Mouse (Mus musculus): ENCODE measurements at regions not wholly inside any gene's neighbourhood (a gene's known extent, or its start where the extent isn't known, plus 50 kb on each side); places are given as distances from the start of the nearest gene placed in this dataset.
A peak's percentile ranks its signal among the peaks of the same experiment; 100 is the strongest.

- peak overlapping the region; percentile 94 for H3K4me2 ChIP-seq (ENCODE audit: insufficient read depth, low read depth, poor library complexity, severe bottlenecking)
- dilution Hi-C loops (cut with MboI; ENCODE audit: extremely low pct_ligation_motif_present, extremely low pct_unique_long_range_greater_than_20kb, low sequenced_read_pairs): no loop called here
- in situ Hi-C loops (cut with MboI; ENCODE audit: low pct_ligation_motif_present, low pct_unique_long_range_greater_than_20kb, low sequenced_read_pairs): no loop called here
- no peaks in the 10 kb centered on the region for H3K27me3 ChIP-seq (replicated peaks)
- peaks cover 28% of the 10 kb centered on the region for H3K79me2 ChIP-seq (replicated peaks; ENCODE audit: control insufficient read depth, extremely low read depth, insufficient read depth, poor library complexity, severe bottlenecking)
- H3K27ac ChIP-seq (ENCODE audit: insufficient read depth, low read depth): peak overlapping the region; percentile 91
- H3K36me3 ChIP-seq (replicated peaks in 1 of 2; ENCODE audit: control insufficient read depth in 1 of 2, insufficient read depth in 1 of 2, low read length in 1 of 2): peaks cover 0 to 27% of the 10 kb centered on the region in 2 experiments
- peaks cover 12% of the 10 kb centered on the region for H3K9me3 ChIP-seq (replicated peaks; ENCODE audit: low read length)
- H3K4me3 ChIP-seq (replicated peaks in 1 of 3; ENCODE audit: low read depth in 2 of 3, low read length in 2 of 3, poor library complexity in 1 of 3): peak overlapping the region; percentile 66 to 76 (median 67)
- TF ChIP-seq E2F4 (IDR thresholded peaks at IDR 0.05; ENCODE audit: insufficient replicate concordance, low read depth, low read length): no peak
- no peak for TF ChIP-seq HCFC1 (IDR thresholded peaks at IDR 0.05; ENCODE audit: low read depth, low read length)
- TF ChIP-seq IRF4 (IDR thresholded peaks at IDR 0.05; ENCODE audit: low read depth, low read length): peak; percentile 79
- peak; percentile 49; the same call in 1 of the 2 replicates for TF ChIP-seq JUN (IDR thresholded peaks at IDR 0.05; ENCODE audit: insufficient read depth, low read depth, low read length)
- TF ChIP-seq CHD1 (IDR thresholded peaks at IDR 0.05; ENCODE audit: low read depth, low read length): no peak
- TF ChIP-seq ZMIZ1 (IDR thresholded peaks at IDR 0.05; ENCODE audit: low read depth, low read length): no peak; the same call in 1 of the 2 replicates
- TF ChIP-seq GABPA (IDR thresholded peaks at IDR 0.05; ENCODE audit: insufficient replicate concordance, low read depth, low read length): no peak
- TF ChIP-seq ELF1 (IDR thresholded peaks at IDR 0.05; ENCODE audit: low read depth, low read length): 0 out of 2 replicates have a peak, but pooled peaks have one; percentile 33
- peak; percentile 67 for TF ChIP-seq MAFK (IDR thresholded peaks at IDR 0.05; ENCODE audit: insufficient replicate concordance, low read length)
- TF ChIP-seq JUND (conservative IDR thresholded peaks at IDR 0.05; ENCODE audit: low read depth, low read length): no peak; the same call in 1 of the 2 replicates
- no peak for TF ChIP-seq CTCF (conservative IDR thresholded peaks at IDR 0.05 in 1 of 2, IDR thresholded peaks at IDR 0.05 in 1 of 2; ENCODE audit: low read depth in 2 of 2, low read length in 2 of 2)
- TF ChIP-seq USF1 (IDR thresholded peaks at IDR 0.05; ENCODE audit: low read depth, low read length): no peak
- peak; percentile 13; the same call in 1 of the 2 replicates for TF ChIP-seq SMC3 (IDR thresholded peaks at IDR 0.05; ENCODE audit: low read depth, low read length)
- no peak for TF ChIP-seq ZC3H11A (IDR thresholded peaks at IDR 0.05; ENCODE audit: low read depth, low read length)
- TF ChIP-seq ZKSCAN1 (IDR thresholded peaks at IDR 0.05; ENCODE audit: borderline replicate concordance, low read depth, low read length): no peak
- no peak for TF ChIP-seq CHD2 (IDR thresholded peaks at IDR 0.05; ENCODE audit: low read length)
- TF ChIP-seq KAT2A (IDR thresholded peaks at IDR 0.05; ENCODE audit: insufficient replicate concordance, low read length): 0 out of 2 replicates have a peak, but pooled peaks have one; percentile 34
- TF ChIP-seq RCOR1 (conservative IDR thresholded peaks at IDR 0.05; ENCODE audit: low read depth, low read length): peak; percentile 95
- no peak; the same call in 1 of the 2 replicates for TF ChIP-seq NELFE (IDR thresholded peaks at IDR 0.05; ENCODE audit: low read depth, low read length)
- TF ChIP-seq EP300 (IDR thresholded peaks at IDR 0.05; ENCODE audit: low read length): peak; percentile 91
- TF ChIP-seq POLR2A (IDR thresholded peaks at IDR 0.05; ENCODE audit: low read depth, low read length): peak; percentile 59
- peak; percentile 100 for TF ChIP-seq BHLHE40 (IDR thresholded peaks at IDR 0.05; ENCODE audit: low read depth, low read length)
- 0 out of 2 replicates have a peak, but pooled peaks have one; percentile 15 for TF ChIP-seq ZNF384 (IDR thresholded peaks at IDR 0.05; ENCODE audit: low read depth, low read length)
- no peak for TF ChIP-seq POLR2AphosphoS2 (IDR thresholded peaks at IDR 0.05; ENCODE audit: low read depth, low read length)
- 0 out of 2 replicates have a peak, but pooled peaks have one; percentile 59 for TF ChIP-seq TBP (conservative IDR thresholded peaks at IDR 0.05; ENCODE audit: low read depth, low read length)
- no peak; the same call in 1 of the 2 replicates for TF ChIP-seq RAD21 (IDR thresholded peaks at IDR 0.05; ENCODE audit: low read depth, low read length)
- TF ChIP-seq UBTF (IDR thresholded peaks at IDR 0.05; ENCODE audit: low read depth, low read length): no peak
- peak; percentile 29; the same call in 1 of the 2 replicates for TF ChIP-seq MXI1 (IDR thresholded peaks at IDR 0.05; ENCODE audit: low read depth, low read length)
- TF ChIP-seq USF2 (conservative IDR thresholded peaks at IDR 0.05; ENCODE audit: low read depth, low read length): no peak
- TF ChIP-seq TCF12 (IDR thresholded peaks at IDR 0.05; ENCODE audit: low read depth, low read length): peak; percentile 70
- peak; percentile 79 for TF ChIP-seq SIN3A (IDR thresholded peaks at IDR 0.05; ENCODE audit: low read length)
- TF ChIP-seq MAX (IDR thresholded peaks at IDR 0.05; ENCODE audit: low read length): peak; percentile 41
- TF ChIP-seq MYC (IDR thresholded peaks at IDR 0.05; ENCODE audit: low read depth, low read length): peak; percentile 77
- TF ChIP-seq MEF2A (IDR thresholded peaks at IDR 0.05; ENCODE audit: borderline replicate concordance, low read depth, low read length): peak; percentile 79
- peak; percentile 93 for TF ChIP-seq ETS1 (conservative IDR thresholded peaks at IDR 0.05; ENCODE audit: low read depth, low read length)
- no peak for TF ChIP-seq PAX5 (IDR thresholded peaks at IDR 0.05; ENCODE audit: low read length)
- no peak; the same call in 1 of the 2 replicates for TF ChIP-seq MAZ (IDR thresholded peaks at IDR 0.05; ENCODE audit: low read depth, low read length)
- TF ChIP-seq NRF1 (IDR thresholded peaks at IDR 0.05; ENCODE audit: low read depth, low read length): no peak
- peaks cover 16 to 54% of the 10 kb centered on the region in 2 experiments for H3K4me1 ChIP-seq (ENCODE audit: control insufficient read depth in 1 of 2, insufficient read depth in 2 of 2)
- H3K9ac ChIP-seq (ENCODE audit: insufficient read depth, low read depth): peak overlapping the region; percentile 50; the same call in 1 of the 2 replicates
- DNase-seq (ENCODE audit: extremely low read depth): peak; percentile 77
Measured at GRCm38 (mm10) chr6:51330069-51330706, 102.3 kb upstream of the Nfe2l3 start.
